Mouse (Mus musculus): ENCODE results near the gene Megf9. TPM values are rescaled to one million over a fixed set of nuclear protein-coding genes. Genes with fewer than 3 reads are reported as not detected.

The Megf9 gene
- total RNA-seq, 2 experiments from 2014 or later, result 31.7 to 35.9 TPM

DNA sequence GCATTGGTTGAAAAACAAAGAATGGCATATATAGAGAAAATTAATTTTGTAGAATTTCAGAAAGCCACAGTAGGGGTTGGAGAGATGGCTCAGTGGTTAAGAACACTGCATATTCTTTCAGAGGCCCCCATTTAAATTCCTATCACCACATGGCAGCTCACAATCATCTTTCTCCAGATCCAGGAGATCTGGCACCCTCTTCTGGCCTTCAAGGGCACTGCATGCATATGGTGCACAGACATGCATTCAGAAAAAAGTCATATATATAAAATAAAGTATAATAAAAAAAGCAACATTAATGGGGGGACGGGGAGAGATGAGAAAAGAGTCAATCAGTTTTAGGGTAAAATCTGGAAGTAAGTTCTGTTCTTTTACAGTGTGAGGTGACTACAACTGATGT, 85.1 kb downstream of the Megf9 start:
- no peak for DNase-seq (ENCODE audit: low spot score in 2 of 2)

DNA sequence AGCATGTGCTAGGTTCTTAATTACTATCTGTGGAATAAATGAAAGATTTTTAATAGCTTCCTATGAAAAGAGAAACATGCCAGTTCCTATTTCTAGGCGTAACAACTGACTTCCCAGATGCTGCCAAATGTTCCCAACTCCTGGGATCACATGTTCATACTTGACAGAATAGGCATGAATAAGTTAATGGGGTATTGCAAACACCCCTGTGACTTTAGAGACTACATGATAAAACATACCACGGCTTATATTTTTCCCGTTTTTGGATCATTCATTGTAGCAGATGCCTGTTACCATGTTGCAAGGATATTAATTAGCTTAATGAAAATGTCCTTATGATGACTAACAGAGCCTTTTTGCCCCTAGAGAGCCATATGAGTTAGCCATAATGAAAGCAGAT, 88.0 kb downstream of the Megf9 start:
- DNase-seq (ENCODE audit: low spot score in 2 of 2), result no peak

DNA sequence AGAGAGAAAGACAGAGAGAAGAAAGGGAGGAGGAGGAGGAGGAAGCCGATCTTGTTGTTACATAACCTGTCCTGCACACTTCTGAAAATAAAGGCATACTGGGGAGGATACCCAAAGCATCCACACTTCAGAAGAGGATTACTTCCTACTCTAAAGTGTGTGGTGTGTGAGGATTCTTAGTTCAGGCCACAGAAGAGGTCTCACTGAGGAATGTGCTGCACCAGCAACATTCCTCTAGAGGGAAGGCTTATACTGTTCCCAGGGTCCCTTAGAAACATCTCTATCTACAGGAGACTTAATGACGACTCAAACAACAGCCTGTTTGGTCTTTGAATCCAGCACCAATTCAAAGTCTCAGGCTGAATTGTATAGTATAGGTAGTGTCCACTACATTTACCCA, 114.6 kb downstream of the Megf9 start:
- DNase-seq (ENCODE audit: low spot score in 2 of 2), result no peak

DNA sequence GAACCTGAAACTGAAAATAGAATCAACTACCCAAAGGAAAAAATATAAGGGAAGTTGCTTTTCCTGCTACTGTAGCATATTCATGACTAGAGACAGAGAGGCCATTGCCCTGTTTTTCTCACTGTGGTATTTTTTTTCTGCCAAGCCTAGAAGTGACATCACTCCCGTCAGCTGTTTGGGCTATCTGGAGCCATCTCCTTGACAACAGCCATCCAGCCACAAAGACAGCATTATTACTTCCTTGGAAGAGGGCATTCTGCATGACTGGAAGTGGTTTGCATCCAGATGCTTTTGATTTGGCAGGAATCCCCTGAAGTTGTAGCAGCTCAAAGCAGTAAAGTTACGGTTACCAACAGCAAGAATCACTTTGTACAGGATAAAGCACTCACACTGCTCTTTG, 122.7 kb downstream of the Megf9 start:
- DNase-seq (ENCODE audit: low spot score in 2 of 2), result no peak

DNA sequence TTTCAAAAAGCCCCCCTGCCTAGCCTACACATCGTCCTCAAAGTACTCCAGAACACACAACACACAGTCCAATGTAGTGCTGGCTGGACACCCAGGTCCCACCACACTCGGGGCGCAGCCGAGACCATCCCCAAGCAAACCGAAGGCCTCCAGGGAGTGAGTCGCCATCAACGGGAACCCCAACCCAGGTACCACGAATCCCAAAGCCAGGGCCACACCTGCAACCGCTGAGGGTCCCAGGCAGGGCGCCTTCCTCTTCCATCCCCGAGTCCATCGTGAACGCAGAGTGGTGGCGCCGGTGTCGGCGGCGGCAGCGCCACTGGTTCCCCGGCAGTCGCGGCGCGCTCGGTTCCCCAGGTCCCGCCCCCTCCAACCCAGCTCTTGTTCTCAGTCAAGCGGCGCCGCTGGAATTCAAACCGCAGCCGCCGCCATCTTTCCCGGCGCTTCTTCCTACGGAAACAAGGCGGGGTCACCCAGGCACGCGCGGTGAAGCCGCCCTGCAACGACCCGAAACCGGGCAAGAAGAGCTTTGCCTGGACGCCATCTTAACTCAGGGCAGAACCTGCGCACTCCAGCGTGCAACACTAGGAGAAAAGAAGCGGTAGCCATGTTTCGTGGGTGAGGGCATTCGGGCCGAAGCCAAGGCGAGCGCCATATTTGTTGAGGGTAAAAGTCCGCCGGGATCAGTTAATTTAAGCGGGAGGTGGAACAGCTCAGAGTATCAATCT, 124.6 kb downstream of the Megf9 start, which contains the start of gene Cdk5rap2:
Cdk5rap2 (minus strand) TSS at position 450 of the 728 bp plus-strand sequence.
- DNase-seq (ENCODE audit: low spot score in 2 of 2), result peak; percentile 92 to 93

DNA sequence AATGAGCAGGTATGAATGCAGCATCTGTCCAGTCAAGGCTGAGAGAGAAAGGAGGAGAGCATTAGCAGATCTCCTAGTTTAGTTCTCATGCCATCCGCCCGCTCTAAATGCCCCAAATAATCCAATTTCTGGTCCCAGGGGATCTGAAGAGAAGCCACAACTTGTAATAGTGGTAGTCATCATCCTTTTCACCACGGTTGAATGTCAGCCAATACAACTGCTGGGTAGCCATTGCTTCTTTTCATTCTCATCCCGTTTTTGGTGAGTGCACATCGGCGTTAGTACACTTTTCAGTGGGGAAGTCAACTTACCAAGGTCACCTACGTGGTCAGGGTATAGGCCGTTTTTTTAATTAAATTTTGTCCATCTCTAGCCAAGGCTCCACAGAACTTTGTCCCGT, 125.3 kb downstream of the Megf9 start:
- DNase-seq (ENCODE audit: low spot score in 2 of 2), result no peak

DNA sequence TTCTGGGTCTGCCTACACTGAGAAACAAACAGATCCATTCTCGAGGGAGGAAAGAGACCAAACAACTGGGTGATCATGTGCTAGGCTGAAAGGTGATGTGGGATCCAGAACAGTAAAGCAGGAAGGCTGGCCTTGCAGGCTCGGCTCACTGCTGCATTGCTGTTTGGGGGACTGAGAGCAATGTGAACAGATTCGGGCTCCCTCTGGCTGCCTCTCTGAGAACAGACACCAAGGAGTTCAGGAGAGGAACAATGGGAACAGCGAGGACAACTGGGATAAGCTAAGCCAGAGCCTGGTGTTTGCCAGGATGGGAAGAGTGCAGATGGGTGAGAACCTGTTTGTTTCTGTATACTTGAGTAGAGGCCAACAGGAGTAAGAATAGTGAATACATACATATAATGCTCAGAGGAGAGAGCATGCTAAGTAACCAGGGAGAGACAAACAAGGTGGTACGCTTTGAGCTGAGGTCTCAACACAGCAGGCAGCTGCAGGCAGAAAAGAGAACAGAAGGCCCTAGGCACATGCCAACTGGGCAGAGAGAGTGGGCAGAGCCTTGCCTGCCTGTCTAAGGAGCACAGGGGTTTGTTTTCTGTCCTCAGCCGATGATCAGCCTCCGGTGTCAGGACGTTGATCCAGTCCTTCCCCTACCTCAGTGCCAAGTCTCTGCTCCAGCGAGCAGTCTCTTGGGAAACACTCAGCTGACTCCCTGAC, 132.5 kb downstream of the Megf9 start:
- no peak for DNase-seq (ENCODE audit: low spot score in 2 of 2)

DNA sequence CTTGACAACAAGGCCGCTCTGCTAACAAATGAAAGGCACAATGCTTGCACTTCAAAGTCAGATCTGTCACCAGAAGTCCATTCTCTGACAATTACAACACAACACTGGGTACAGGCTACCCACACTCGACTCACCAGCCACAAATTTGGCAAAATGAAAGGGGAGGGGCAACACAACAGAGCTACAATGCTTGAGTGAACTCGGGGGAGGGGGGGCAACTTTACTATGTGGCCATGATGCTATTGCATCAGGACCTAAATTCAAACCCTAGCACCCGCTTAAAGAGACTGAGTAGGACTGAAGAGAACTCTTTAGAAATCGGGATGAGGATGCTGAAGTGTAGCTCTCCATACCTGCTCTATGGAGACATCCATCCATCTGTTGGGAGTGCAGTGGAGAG, 135.3 kb downstream of the Megf9 start:
- DNase-seq (ENCODE audit: low spot score in 2 of 2), result no peak

DNA sequence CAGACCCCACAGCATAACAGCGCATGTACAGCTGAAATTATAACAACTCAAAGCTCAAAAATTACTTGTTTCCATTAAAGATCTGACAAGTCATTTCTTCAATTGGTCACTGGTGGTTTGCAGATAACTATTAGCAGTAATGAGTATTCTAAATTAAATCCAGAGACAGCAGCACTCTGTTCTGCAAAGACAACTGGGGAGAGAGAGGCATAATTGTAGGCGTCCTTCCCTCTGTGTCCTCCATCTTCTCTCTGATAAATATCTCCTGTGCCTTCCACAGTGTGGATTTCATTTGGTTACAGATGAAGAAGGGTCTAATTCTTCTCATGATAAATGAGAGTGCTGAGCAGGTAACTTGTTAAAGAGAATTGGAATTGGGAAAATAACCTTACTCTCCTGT, 135.7 kb downstream of the Megf9 start:
- no peak for DNase-seq (ENCODE audit: low spot score in 2 of 2)

DNA sequence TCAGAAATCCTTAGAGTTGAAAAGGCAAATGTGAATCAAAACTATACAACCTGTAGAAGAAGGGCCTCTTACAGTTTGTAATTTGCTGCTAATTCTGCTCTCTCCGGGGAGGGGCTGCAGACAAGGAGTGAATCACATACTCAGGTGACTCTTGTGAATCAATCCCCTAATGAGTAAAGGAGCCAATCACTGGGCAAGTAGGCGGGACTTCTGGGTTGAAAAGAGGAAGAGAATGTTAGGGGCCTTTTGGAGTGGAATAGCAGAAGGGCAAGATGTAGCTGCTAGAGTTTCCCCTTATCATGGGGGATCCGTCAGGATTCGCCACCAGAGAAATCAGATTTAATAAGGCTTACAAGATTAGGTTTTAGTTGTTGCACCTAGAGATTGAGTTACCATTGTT, 136.7 kb downstream of the Megf9 start:
- no peak for DNase-seq (ENCODE audit: low spot score in 2 of 2)

DNA sequence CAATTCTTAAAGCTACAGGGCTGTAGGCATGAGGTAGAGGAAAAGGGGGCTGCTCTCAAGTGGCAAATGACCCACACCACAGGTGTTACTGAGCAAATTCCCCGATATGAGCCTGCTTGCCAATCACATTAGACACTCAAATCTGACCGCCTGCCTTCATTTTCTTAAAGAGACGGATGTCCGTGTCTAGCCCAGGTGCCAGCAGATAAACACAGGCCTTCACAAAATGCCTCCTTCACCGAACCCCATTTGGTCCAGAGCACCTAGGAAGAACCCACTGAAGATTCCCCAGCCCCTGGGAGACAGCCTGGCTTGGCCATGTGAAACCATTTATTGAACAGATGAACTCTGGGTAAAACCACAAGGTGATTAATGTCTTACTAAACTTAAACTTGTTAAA, 138.1 kb downstream of the Megf9 start:
- no peak for DNase-seq (ENCODE audit: low spot score in 2 of 2)

DNA sequence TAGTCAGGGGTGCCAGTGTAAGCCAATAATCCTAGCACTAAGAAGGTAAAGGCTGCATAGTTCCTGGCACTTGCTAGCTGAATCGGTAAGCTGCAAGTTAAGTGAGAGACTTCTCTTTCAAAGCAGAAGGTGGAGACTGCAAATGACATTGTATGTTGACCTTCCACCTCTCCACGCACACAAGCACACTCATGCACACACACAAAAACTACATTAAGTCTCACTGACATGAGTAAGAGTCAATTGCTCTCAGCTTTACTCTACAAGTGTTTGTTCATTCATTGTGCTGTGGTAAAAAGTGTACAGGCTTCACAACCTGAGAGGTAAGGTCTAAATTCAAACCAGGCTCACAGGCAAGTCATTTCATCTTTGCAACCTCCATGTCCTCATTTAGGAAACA, 140.1 kb downstream of the Megf9 start:
- DNase-seq (ENCODE audit: low spot score in 2 of 2), result no peak

DNA sequence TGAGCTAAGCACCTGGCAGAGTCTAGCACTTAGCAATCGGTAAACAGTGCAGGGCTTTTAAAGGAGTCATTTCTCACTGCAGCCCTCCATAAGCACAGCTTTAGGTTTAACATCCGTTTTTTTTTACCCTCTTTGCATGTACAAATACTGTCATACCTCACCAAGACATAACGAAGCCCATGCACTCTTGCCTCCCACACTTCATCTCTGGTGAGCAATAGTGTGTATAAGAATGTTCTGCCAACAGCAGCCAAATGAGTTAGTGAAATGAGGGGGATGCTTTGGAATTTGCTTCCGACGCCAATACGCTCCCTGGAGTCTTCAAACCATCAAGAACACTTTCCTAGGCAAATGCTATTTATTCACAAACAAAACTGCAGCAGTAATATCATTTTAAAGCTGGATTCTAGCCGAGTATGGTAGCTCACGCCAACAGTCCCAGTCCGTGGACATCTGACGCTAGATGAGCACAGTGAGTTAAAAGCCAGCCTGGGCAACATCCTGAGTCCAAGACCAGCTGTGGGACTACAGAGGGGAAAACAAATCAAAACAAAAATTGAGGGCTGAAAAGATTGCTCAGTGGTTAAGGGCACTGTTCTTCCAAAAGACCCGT, 142.9 kb downstream of the Megf9 start:
- DNase-seq (ENCODE audit: low spot score in 2 of 2), result no peak

DNA sequence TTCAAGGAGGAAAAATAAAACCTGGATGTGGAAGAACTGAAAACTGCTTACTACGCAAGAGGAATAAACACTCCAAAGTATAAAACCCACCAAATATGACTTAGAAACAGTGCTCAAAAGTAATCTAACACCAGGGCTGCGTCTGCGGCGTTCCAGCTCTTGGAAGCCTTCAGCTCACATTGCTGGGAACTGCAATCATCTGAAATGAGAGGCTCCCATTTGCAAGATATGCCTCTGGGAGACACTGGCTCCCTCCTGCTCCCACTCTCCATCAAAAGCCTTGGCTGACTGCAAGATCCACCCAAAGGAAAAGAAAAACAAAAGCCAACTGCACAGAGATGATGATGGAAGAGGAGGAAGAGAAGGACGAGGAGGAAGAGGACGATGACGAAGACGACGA, 143.7 kb downstream of the Megf9 start:
- DNase-seq (ENCODE audit: low spot score in 2 of 2), result no peak

DNA sequence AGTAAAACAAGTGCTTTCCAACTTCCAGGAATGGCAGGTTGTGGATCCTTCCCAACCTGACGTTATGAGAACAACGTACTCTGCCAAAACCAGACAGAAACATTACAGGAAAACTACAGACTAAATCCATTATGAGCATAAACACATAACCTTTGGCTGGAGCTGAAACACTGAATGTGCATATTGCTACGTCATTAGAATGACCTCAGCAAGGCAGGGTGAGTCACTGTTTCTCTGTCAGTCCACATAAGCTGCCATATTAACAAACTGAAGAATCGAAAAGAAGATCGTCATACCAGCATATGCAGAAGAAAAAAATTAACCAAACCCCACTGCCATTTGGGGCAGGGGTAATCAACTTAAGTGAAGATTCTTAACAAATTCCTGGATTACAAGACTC, 148.6 kb downstream of the Megf9 start:
- no peak for DNase-seq (ENCODE audit: low spot score in 2 of 2)

DNA sequence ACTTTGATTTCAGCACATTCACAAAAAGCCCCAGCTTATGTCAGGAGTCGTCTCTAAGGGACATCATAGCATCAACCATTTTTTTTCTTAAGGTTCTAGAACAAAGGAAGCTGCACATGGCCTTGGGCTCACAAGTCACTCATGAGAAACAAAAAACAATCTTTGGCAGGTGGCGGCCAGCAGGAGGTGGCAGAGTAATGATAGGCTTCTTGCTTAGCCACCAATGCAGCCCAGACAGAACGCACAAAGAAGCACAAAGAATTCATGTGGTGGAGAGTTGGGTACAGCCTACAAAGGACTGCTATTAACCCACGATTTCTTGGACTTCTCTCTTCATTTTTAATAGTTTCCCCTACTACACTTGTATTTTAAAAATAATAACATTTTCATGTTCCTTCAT, 157.4 kb downstream of the Megf9 start:
- DNase-seq (ENCODE audit: low spot score in 2 of 2), result no peak

Other genes with a start within 250 kb of the Megf9 start
- gene Cdk5rap2, start 124.6 kb downstream of the Megf9 start, total RNA-seq (2021), result 10 to 100 TPM; 49.7 to 56.4 TPM